Mouse (Mus musculus) 3134 (cell line): ENCODE data around the gene Ankrd6.
A peak's percentile ranks its signal among the peaks of the same experiment; 100 is the strongest.

Source experiments
- DNase-seq: peaks from one replicate; pipeline ENCODE4 v3.0.0-alpha.2; 2011; ENCODE audit warnings: low spot score; ENCODE audit not compliant: insufficient read length; ENCODE audit errors: extremely low read depth

The Ankrd6 gene

DNA sequence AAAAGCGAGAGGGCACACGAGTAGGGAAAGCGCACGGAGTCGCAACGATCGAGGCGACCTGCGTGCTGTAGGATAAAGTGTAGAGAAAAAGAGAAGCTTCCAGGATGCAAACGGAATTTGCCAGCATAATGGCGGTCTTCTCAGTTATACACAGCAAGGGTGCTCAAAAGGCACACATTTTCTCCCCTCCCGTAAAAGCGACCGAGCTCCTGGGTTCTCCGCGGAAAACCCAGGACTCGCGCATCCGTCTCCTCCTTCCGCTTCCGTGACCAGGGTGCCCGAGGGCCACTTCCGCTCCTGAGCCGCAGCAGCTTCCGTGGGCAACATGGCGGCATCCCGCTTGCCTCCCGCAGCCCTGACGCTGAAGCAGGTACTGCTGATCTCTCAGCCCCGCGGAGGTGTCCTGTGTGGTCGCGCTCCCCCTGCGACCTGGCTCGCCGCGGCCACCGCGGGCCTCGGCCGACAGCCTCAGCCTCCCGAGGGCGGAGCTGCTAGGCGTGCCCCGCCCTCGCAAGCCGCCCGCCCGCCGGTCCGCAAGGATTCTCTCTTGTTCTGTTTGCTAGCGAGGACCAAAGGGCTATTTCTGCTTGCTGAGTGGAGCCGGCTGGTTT is 150.6 kb downstream of the Ankrd6 start, which contains the start of gene Lyrm2:
Lyrm2 (plus strand) TSS at position 288 of the 611 bp plus-strand sequence.
- peak; percentile 90 for DNase-seq

DNA sequence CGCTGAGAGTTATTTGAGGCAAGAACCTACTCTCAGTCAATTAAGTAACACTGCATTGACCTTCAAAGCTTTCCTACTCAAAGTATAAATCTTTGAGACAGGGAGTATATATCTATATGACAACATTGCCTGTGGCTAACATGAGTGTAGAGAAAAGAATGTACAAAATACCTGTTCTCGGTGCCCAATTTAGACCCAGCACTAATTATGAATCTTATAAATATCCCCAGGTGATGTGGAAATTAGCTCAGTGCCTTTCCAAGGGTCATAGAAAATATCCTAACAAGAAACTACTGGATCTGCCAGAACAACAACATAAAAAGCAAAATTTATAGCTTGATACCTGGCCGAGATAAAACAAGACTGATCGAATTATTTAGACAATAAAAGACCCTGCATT is 151.7 kb downstream of the Ankrd6 start:
- no peak for DNase-seq

DNA sequence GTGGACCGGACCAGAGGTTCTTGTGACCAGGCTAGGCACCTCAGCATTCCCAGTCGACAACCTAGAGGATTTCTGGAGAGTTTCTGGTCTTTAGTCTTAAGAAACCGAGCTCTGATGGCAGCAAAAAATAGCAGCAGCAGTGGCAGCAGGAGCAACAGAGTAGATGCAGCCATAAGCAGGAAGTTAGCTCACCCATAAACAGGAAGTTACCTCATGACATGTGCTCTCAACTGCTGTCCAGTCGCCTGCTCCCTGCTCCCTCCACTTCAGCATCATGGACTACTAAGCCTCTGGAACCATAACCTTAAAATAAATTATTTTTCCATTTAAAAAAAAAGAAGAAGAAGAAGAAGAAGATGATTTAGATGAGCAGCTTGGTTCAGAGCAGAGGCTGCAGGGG is 161.6 kb downstream of the Ankrd6 start:
- no peak for DNase-seq

DNA sequence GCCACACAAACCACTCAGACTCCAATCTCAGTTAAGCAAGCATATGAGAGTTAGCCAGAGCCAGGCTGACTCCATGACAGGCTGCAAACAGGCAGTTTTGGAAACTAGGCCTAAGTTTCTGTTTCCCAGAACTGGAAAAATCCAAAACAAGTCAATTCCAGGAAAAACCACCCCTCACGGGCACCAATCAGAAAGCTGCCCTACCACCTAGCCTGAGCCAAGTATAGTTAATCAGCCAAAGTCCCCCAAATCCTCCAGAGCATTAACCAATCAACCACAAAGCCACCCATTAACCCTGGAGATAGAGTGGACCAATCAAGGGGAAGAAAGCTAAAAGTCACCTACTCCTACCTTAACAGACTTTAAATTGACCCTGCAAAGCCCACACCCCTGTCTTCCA is 163.5 kb downstream of the Ankrd6 start:
- DNase-seq = no peak

DNA sequence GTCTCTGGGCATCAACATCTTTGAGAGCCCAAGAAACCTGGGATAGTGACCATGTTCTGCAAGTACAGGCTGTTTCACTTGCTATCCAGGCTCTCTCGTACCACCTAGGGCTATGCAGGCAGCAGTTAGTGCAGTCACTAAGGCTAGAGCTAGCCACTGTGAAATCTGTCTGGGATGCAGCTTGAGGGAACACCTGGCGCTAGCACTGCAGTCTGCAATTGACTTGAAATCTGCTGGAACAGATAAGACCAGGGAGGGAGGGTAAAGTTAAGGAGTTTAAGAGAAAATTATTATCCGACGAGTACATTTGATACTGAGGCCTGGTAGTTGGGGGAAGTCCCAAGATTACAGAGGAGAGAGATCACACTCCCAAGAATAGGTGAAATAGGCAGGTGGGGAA is 170.6 kb downstream of the Ankrd6 start:
- DNase-seq = no peak

DNA sequence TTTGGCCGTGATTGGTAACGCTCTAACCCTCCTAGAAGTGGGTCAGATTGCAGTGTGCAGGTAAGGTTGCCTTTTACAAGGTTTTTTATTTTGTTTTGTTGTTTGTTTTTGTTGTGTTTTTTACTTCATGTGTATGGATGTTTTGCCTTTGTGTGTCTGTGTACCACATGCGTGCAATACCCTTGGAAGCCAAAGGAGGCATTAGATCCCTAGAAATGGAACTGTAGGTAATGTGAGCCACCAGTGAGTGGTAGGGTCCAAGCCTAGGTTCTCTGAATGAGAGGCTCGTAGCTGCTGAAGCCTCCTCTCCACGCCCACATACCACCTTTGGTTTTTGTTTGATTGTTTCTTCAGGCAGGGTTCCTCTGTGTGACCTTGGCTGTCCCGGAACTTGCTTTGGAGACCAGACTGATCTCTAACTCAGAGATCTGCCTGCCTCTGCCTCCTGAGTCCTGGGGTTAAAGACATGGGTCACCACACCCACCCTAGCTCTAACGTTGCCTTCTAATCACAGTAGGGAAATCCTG is 180.3 kb downstream of the Ankrd6 start:
- no peak for DNase-seq

DNA sequence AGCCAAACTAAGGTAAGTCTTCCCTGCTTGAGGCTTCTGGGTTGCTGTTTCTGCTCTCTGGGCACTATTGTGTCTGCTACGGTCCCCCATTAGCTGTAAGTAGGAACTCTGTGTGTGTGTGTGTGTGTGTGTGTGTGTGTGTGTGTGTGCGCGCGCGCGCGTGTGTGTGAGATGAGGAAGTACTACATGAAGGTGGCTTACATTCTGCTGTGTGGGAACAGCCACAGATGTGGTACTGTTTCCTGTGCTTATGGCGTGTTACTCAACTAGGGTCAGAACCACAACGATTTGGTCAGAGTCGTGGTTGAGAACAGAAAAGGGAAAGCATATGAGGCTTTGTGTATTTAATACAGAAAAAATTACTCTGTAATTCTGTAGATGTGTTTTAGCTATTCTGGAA is 182.6 kb downstream of the Ankrd6 start:
- DNase-seq = no peak

DNA sequence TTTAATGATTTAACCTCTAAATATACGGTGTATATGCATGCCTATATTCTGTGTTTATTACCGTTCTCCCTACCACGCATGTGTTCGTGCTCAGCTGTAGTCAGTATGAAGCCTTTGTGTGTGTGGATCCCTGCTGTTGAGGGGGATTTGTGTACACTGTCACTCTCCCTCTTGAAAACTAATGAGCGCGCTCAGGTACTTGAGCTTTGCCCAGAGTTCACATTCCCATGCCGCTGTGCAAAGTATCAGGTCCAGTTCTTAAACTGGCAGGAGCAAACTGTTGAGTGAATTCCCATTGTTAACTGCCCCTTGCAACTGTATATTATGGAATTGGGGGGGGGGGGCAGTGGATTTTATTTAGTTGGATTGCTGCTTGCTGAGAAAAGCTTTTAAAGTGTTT is 183.2 kb downstream of the Ankrd6 start:
- DNase-seq = no peak

DNA sequence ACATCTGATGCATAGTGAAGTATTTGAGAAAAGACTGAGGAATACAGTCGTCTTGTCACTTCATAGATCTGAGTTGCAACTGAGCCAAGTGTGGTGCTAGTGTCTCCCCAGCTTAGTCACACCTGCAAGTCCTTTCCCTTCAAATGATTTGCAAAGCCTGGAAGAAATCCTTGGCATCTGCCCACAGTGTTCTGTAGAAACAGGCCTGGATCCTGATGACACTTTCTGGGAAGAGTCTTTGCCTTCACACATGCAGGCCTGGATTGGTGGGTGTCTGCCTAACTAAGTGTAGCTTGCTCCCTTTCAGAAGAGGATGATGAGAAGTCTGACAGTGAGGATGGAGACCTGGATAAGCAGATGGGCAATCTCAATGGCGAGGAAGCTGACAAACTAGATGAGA is 193.2 kb downstream of the Ankrd6 start:
- no peak for DNase-seq
